Mouse (Mus musculus) liver, embryonic 14.5 days (tissue): ENCODE results near the gene Ppp1r12b. TPM values are rescaled to one million over a fixed set of nuclear protein-coding genes. Genes with fewer than 3 reads are reported as not detected.

Experiments
- ATAC-seq: fragments of 200-750 bp; cut with Nextera tagmentation; 2 replicates; pipeline ENCODE4 v1.8.0; 2017; ENCODE audit warnings: moderate number of reproducible peaks, mild to moderate bottlenecking, moderate library complexity; ENCODE audit not compliant: insufficient read depth
- DNase-seq, 3 experiments: peaks; one replicate each; pipeline ENCODE4 v3.0.0-alpha.2; 2012 to 2013; ENCODE audit warnings: low read depth in 3 of 3, low spot score in 3 of 3
- H3K27ac ChIP-seq: fragments of 300-500 bp; sonication (generic); 2 replicates; pipeline ENCODE4 v1.5.1; 2014; ENCODE audit warnings: moderate library complexity, mild to moderate bottlenecking, control low read depth, inconsistent platforms
- H3K27me3 ChIP-seq: fragments of 300-500 bp; sonication (generic); 2 replicates; pipeline ENCODE4 v1.6.1; 2014; ENCODE audit warnings: mild to moderate bottlenecking, low read length, moderate library complexity; ENCODE audit not compliant: control insufficient read depth, insufficient read depth
- H3K36me3 ChIP-seq: fragments of 300-500 bp; sonication (generic); replicated peaks from 2 replicates; pipeline ENCODE4 v1.6.1; 2014; ENCODE audit warnings: low read depth; ENCODE audit not compliant: control insufficient read depth, insufficient read depth
- H3K4me1 ChIP-seq, 2 experiments: fragments of 200-500 bp in 1 of 2; fragments of 300-500 bp in 1 of 2; sonication (generic) in 1 of 2; replicated peaks; 2 replicates each; pipeline ENCODE4 v1.6.1; 2012 to 2014; ENCODE audit warnings: antibody characterized with exemption in 1 of 2, inconsistent platforms in 1 of 2, low read length in 1 of 2; ENCODE audit not compliant: control insufficient read depth in 2 of 2, insufficient read depth in 2 of 2
- H3K4me2 ChIP-seq: fragments of 300-500 bp; sonication (generic); 2 replicates; pipeline ENCODE4 v1.6.1; 2014; ENCODE audit warnings: low read depth, mild to moderate bottlenecking, control low read depth, moderate library complexity
- H3K4me3 ChIP-seq, 2 experiments: fragments of 200-500 bp in 1 of 2; fragments of 300-500 bp in 1 of 2; sonication (generic) in 1 of 2; 2 replicates each; pipeline ENCODE4 v1.5.1; 2012 to 2014; ENCODE audit warnings: low read depth in 2 of 2, low read length in 2 of 2, mild to moderate bottlenecking in 2 of 2, control low read depth in 1 of 2, inconsistent platforms in 1 of 2, moderate library complexity in 1 of 2; ENCODE audit not compliant: insufficient read depth in 1 of 2
- H3K9ac ChIP-seq: fragments of 300-500 bp; sonication (generic); replicated peaks from 2 replicates; pipeline ENCODE4 v1.6.1; 2014; ENCODE audit warnings: mild to moderate bottlenecking, control low read depth, moderate library complexity
- H3K9me3 ChIP-seq: fragments of 300-500 bp; sonication (generic); 2 replicates; pipeline ENCODE4 v1.6.1; 2016; ENCODE audit warnings: low read length, mixed read lengths; ENCODE audit not compliant: control insufficient read depth
- CTCF ChIP-seq: IDR thresholded peaks from 2 replicates; pipeline ENCODE4 v1.5.1; 2016; ENCODE audit warnings: antibody characterized with exemption, low read depth, control low read depth
- EP300 ChIP-seq: IDR thresholded peaks from 2 replicates; pipeline ENCODE4 v1.6.1; 2016; ENCODE audit warnings: antibody characterized with exemption, low read depth
- WGBS: fragments of 180-500 bp; shearing (Covaris S2); extraction: QIAGEN DNeasy Blood & Tissue Kit; methylation state at CpG from one replicate; pipeline ENCODE4 v1.1.7; 2014; ENCODE audit not compliant: insufficient replicate concordance; 5-methylcytosine and 5-hydroxymethylcytosine counted together
- polyA plus RNA-seq, 2 experiments: library from polyadenylated mRNA; depleted of rRNA in 1 of 2; stranded (reverse) in 1 of 2; unstranded in 1 of 2; fragments of >200 nt; fragmentation: Nextera tagmentation in 1 of 2; extraction: Ambion mirVana in 1 of 2; gene quantifications; 2 replicates each; pipeline versions ENCODE4 v1.2.1 to v1.2.3; 2012 to 2014

Ppp1r12b gene
- polyA plus RNA-seq, 2 experiments: 1.6 to 1.7 TPM

GRCm38 (mm10) chr1:134777201-134777885 lies 178.4 kb downstream of the Ppp1r12b start:
- 83% methylated on average over 12 of the region's 12 CpGs for WGBS
- H3K27ac ChIP-seq: no peak overlapping the region

DNA sequence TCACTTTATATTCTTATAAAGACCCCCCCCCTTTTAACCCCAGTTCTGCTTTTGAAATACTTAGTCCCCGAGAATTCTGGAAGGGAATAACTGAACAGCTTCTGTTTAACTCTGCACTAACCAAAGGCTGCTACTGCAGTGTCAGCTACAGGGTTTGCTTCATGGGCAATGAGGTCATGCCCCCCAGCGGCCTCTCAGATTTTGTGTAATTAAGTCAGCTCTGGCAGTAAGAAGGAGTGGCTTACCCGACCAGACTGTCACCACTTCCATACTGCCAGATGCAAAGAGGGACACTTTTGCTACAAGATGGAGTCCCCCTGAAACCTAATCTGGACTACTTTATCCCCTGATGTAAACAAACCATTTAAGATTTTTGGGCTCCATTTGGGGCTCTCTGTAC lies 180.1 kb downstream of the Ppp1r12b start:
- no peak overlapping the region for H3K9ac ChIP-seq

More at GRCm38 (mm10) chr1:134777201-134777885, 178.4 kb downstream of the Ppp1r12b start:
- H3K9ac ChIP-seq: no peak overlapping the region
- H3K4me3 ChIP-seq: no peak overlapping the region
- DNase-seq (no peak), ATAC-seq (no peak)
- no peak for TF ChIP-seq EP300
- H3K4me1 ChIP-seq: no peaks in the 10 kb centered on the region; a peak in 1 of 4 replicates
- no peak overlapping the region for H3K4me2 ChIP-seq
- no peaks in the 10 kb centered on the region for H3K36me3 ChIP-seq
- H3K9me3 ChIP-seq: no peaks in the 10 kb centered on the region
- H3K27me3 ChIP-seq: no peaks in the 10 kb centered on the region

GRCm38 (mm10) chr1:134774728-134775287 lies 180.9 kb downstream of the Ppp1r12b start:
- Histone ChIP-seq H3K36me3 (no peaks in the 10 kb centered on the region), H3K4me1 (no peaks in the 10 kb centered on the region; a peak in 1 of 4 replicates), H3K4me3 (no peak overlapping the region), H3K9me3 (no peaks in the 10 kb centered on the region), H3K9ac (no peak overlapping the region), H3K27ac (no peak overlapping the region), H3K27me3 (no peaks in the 10 kb centered on the region), H3K4me2 (no peak overlapping the region)
- ATAC-seq (no peak), DNase-seq (no peak)
- WGBS: 67% methylated on average over 6 of the region's 6 CpGs
- TF ChIP-seq EP300 (no peak), CTCF (no peak)

More for the DNA sequence above, 180.1 kb downstream of the Ppp1r12b start:
- H3K27me3 ChIP-seq: no peaks in the 10 kb centered on the region
- TF ChIP-seq EP300 (no peak), CTCF (no peak)
- no peaks in the 10 kb centered on the region; a peak in 1 of 4 replicates for H3K4me1 ChIP-seq
- H3K36me3 ChIP-seq: no peaks in the 10 kb centered on the region
- WGBS: 51% methylated on average over 3 of the region's 3 CpGs
- ATAC-seq (no peak), DNase-seq (no peak)
- no peak overlapping the region for H3K4me2 ChIP-seq
- no peak overlapping the region for H3K4me3 ChIP-seq
- H3K9me3 ChIP-seq: no peaks in the 10 kb centered on the region
- no peak overlapping the region for H3K27ac ChIP-seq

- Histone ChIP-seq H3K36me3 (no peaks in the 10 kb centered on the region), H3K27me3 (no peaks in the 10 kb centered on the region), H3K9me3 (no peaks in the 10 kb centered on the region), H3K9ac (no peak overlapping the region), H3K4me1 (no peaks in the 10 kb centered on the region; a peak in 1 of 4 replicates), H3K27ac (no peak overlapping the region), H3K4me2 (no peak overlapping the region), H3K4me3 (no peak overlapping the region)
- 85% methylated on average over 2 of the region's 2 CpGs for WGBS
- no peak for TF ChIP-seq EP300
- TF ChIP-seq CTCF: no peak
- DNase-seq (no peak), ATAC-seq (no peak)
These were observed 181.5 kb downstream of the Ppp1r12b start for GRCm38 (mm10) chr1:134774247-134774646.

- H3K36me3 ChIP-seq: no peaks in the 10 kb centered on the region; the same call in 1 of the 2 replicates
- H3K27me3 ChIP-seq: no peaks in the 10 kb centered on the region
- no peak for TF ChIP-seq CTCF
- TF ChIP-seq EP300: no peak
- no peak overlapping the region for H3K4me3 ChIP-seq
- H3K9me3 ChIP-seq: no peaks in the 10 kb centered on the region
- ATAC-seq (no peak), DNase-seq (no peak)
- H3K4me2 ChIP-seq: no peak overlapping the region
- no peak overlapping the region for H3K9ac ChIP-seq
- H3K4me1 ChIP-seq: no peaks in the 10 kb centered on the region; a peak in 1 of 4 replicates
- WGBS: 74% methylated on average over 12 of the region's 12 CpGs
- H3K27ac ChIP-seq: no peak overlapping the region
These were observed 182.5 kb downstream of the Ppp1r12b start for GRCm38 (mm10) chr1:134773256-134773655.
